Mouse (Mus musculus): ENCODE data around the gene Fdx1l.
A peak's percentile ranks its signal among the peaks of the same experiment; 100 is the strongest.

Fdx1l gene

GRCm38 (mm10) chr9:21073044-21073840 lies at the start of gene Fdx1l, which contains the start of gene Gm49373:
TSS of gene Fdx1l (minus strand) at chr9:21073614.
TSS of gene Gm49373 (minus strand) at chr9:21073096.
- peak; percentile 92 for DNase-seq (ENCODE audit: low read depth)

GRCm38 (mm10) chr9:21121483-21121882 lies 48.1 kb upstream of the Fdx1l start:
- no peak for DNase-seq (ENCODE audit: low read depth)

GRCm38 (mm10) chr9:21117073-21117472 lies 43.7 kb upstream of the Fdx1l start:
- DNase-seq (ENCODE audit: low read depth) = no peak

- DNase-seq (ENCODE audit: low read depth) = no peak
Measured at GRCm38 (mm10) chr9:21115105-21115504, 41.7 kb upstream of the Fdx1l start.

- DNase-seq (ENCODE audit: low read depth) = no peak
Measured at GRCm38 (mm10) chr9:21114190-21114589, 40.8 kb upstream of the Fdx1l start.

GRCm38 (mm10) chr9:21113751-21114150 lies 40.3 kb upstream of the Fdx1l start:
- DNase-seq (ENCODE audit: low read depth) = no peak

- no peak for DNase-seq (ENCODE audit: low read depth)
Measured at GRCm38 (mm10) chr9:21107607-21108237, 34.3 kb upstream of the Fdx1l start.

GRCm38 (mm10) chr9:21105760-21106564 lies 32.5 kb upstream of the Fdx1l start:
- no peak for DNase-seq (ENCODE audit: low read depth)

- DNase-seq (ENCODE audit: low read depth) = no peak
Measured at GRCm38 (mm10) chr9:21104814-21105213, 31.4 kb upstream of the Fdx1l start.

- no peak for DNase-seq (ENCODE audit: low read depth)
Measured at GRCm38 (mm10) chr9:21102076-21102475, 28.7 kb upstream of the Fdx1l start.

- DNase-seq (ENCODE audit: low read depth) = peak; percentile 26
Measured at GRCm38 (mm10) chr9:21100447-21101161, 27.2 kb upstream of the Fdx1l start.

GRCm38 (mm10) chr9:21097793-21098192 lies 24.4 kb upstream of the Fdx1l start:
- no peak for DNase-seq (ENCODE audit: low read depth)

- DNase-seq (ENCODE audit: low read depth) = no peak
Measured at GRCm38 (mm10) chr9:21095958-21096357, 22.5 kb upstream of the Fdx1l start.

- no peak for DNase-seq (ENCODE audit: low read depth)
Measured at GRCm38 (mm10) chr9:21093423-21093822, 20.0 kb upstream of the Fdx1l start.

GRCm38 (mm10) chr9:21091707-21092320 lies 18.4 kb upstream of the Fdx1l start, which contains the start of the genes Gm38431 and Raver1:
TSS of gene Gm38431 (minus strand) at chr9:21091997.
TSS of gene Raver1 (minus strand) at chr9:21092008.
- peak; percentile 99 for DNase-seq (ENCODE audit: low read depth)

- DNase-seq (ENCODE audit: low read depth) = no peak
Measured at GRCm38 (mm10) chr9:21090972-21091706, 17.7 kb upstream of the Fdx1l start.

- DNase-seq (ENCODE audit: low read depth) = no peak
Measured at GRCm38 (mm10) chr9:21090537-21090936, 17.1 kb upstream of the Fdx1l start.

GRCm38 (mm10) chr9:21083324-21083723 lies 9.9 kb upstream of the Fdx1l start:
- DNase-seq (ENCODE audit: low read depth) = no peak

GRCm38 (mm10) chr9:21081127-21081526 lies 7.7 kb upstream of the Fdx1l start:
- DNase-seq (ENCODE audit: low read depth) = no peak

- DNase-seq (ENCODE audit: low read depth) = no peak
Measured at GRCm38 (mm10) chr9:21075625-21076024, 2.2 kb upstream of the Fdx1l start.

GRCm38 (mm10) chr9:21074173-21074572 lies 759 bp upstream of the Fdx1l start:
- no peak for DNase-seq (ENCODE audit: low read depth)
